Mouse (Mus musculus) liver, postnatal 0 days (tissue): ENCODE results near the gene Golga7b.

ENCODE experiments used
- CTCF ChIP-seq: sonication (generic); IDR thresholded peaks from 2 replicates; pipeline ENCODE4 v1.5.1; 2016; ENCODE audit warnings: antibody characterized with exemption, low read depth
- EP300 ChIP-seq: IDR thresholded peaks from 2 replicates; pipeline ENCODE4 v1.6.1; 2016; ENCODE audit warnings: antibody characterized with exemption, low read depth, mild to moderate bottlenecking

DNA sequence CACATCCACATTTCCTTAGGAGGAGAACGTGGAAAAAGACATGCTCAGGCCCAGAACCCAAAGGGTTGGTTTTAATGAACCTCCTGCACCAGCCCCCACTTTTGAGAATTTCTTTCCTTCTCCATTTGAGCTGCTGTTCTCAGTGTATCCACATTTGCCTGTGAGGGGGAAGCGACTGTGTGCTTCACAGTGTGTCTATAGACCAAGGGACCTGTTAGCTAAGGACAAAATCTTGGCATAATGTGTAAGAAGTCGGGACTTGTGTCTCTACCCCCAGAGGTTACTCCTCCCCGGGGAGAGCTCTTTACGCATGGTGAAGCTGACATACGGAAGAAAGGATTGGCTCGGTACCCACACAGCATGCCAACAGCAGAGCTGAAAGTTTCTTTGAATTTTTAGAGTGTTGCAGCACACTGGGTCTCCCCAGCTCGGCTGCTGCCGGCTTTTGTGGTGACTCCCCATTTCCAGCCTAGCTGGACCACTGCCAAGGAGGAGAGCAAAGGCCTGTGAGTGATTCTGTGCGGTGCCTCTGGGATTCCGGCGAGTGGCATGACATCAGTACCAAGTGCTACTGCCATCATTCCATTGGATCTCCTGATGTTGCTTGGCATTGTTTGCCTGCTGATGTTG is 9.4 kb downstream of the Golga7b start:
- TF ChIP-seq CTCF (no peak), EP300 (no peak)
